Mouse (Mus musculus) liver, embryonic 14.5 days (tissue): ENCODE results near the gene Gm28051.

Experiments used
- CTCF ChIP-seq: IDR thresholded peaks from 2 replicates; pipeline ENCODE4 v1.5.1; 2016; ENCODE audit warnings: antibody characterized with exemption, low read depth, control low read depth
- EP300 ChIP-seq: IDR thresholded peaks from 2 replicates; pipeline ENCODE4 v1.6.1; 2016; ENCODE audit warnings: antibody characterized with exemption, low read depth

DNA sequence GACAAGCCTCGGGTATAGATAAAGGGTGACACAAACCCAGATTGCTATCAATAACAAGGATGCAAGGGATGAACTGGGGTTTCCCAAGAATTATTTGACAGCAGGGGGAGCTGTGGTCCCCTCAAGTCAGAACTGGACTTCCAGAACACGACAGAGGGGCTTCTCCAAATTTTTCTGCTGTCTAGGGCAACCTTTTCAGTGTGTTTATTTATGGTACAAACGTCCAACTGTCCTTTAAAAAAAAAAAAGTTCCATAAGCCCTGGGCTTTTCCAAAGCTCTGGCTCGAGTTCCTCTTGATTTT lies 54.5 kb downstream of the Gm28051 start:
- TF ChIP-seq CTCF (peak; percentile 5; the same call in 1 of the 2 replicates), EP300 (no peak)
